29 mouse cellular contexts compared by ENCODE assay signal in genomic region chr17:29916968-29917367, GRCm38 (mm10). TPM values are rescaled to one million over a fixed set of nuclear protein-coding genes. Genes with fewer than 3 reads are reported as not detected.
A peak's percentile ranks its signal among the peaks of the same experiment; 100 is the strongest.
DNase-seq lines count a peak whose midpoint lies in the region; ATAC-seq and TF ChIP-seq lines count a peak whose summit lies in the region.
"Had no signal": no experiment of that assay in that cellular context is flagged by ENCODE, and none has a peak within 500 bp of the region (broad histone marks: within the 10 kb centered on the region; RNA-seq: fewer than 3 reads in every experiment).

No protein-coding gene starts in this region.

- no peak for ATAC-seq in lung, embryonic 14.5 days (ENCODE audit: insufficient read depth)
- ATAC-seq in stomach, postnatal 0 days (ENCODE audit: low FRiP score, low TSS enrichment), result peak; percentile 46; the same call in 1 of the 2 replicates
- ATAC-seq in monocyte, adult 5-6 weeks (replicated peaks; ENCODE audit: insufficient number of reproducible peaks, low FRiP score, low TSS enrichment, poor library complexity, severe bottlenecking), result no peak
- ATAC-seq: CD4-positive, CD25-positive, alpha-beta regulatory T cell, adult 4 months; forebrain, embryonic 13.5 days had no signal

- H3K4me3 ChIP-seq in lung, embryonic 14.5 days (ENCODE audit: low read depth, low read length), result no peak overlapping the region
- H3K4me3 ChIP-seq in stomach, postnatal 0 days (ENCODE audit: low read depth, low read length), result no peak overlapping the region
- H3K4me3 ChIP-seq: embryonic facial prominence, embryonic 13.5 days; forebrain, embryonic 13.5 days; heart, adult 2 months; hindbrain, embryonic 13.5 days; kidney, embryonic 15.5 days; megakaryocyte, embryonic 14.5 days; myocyte; neural tube, embryonic 13.5 days had no signal

- H3K9ac ChIP-seq in lung, embryonic 14.5 days, result no peak overlapping the region
- H3K9ac ChIP-seq in stomach, postnatal 0 days (ENCODE audit: low read length), result no peak overlapping the region
- H3K9ac ChIP-seq: embryonic facial prominence, embryonic 13.5 days; forebrain, embryonic 13.5 days; hindbrain, embryonic 13.5 days; kidney, embryonic 15.5 days; neural tube, embryonic 13.5 days had no signal

- H3K27me3 ChIP-seq in lung, embryonic 14.5 days (ENCODE audit: insufficient read depth, low read length), result no peaks in the 10 kb centered on the region
- no peaks in the 10 kb centered on the region for H3K27me3 ChIP-seq in stomach, postnatal 0 days (ENCODE audit: control insufficient read depth, insufficient read depth, low read length)
- H3K27me3 ChIP-seq: neural tube, embryonic 13.5 days had no signal

- peak; percentile 13 for DNase-seq in lung, embryonic 14.5 days
- DNase-seq in lung, postnatal 36 days, result no peak
- DNase-seq in forelimb bud, embryonic 11.5 days (ENCODE audit: low read depth, low spot score), result peak; percentile 66
- peak; percentile 27 for DNase-seq in large intestine, adult 2 months (ENCODE audit: low read depth, low spot score)
- peak; percentile 43 for DNase-seq in stomach, postnatal 0 days (ENCODE audit: low spot score)
- no peak for DNase-seq in thymus, postnatal 14 days
- DNase-seq in kidney, adult 9 months, result no peak
- DNase-seq: adrenal gland, postnatal 14 days; cerebellum, adult 2 months; cerebellum, postnatal 25 days; gastrocnemius, postnatal 36 days; heart, adult 2 months; kidney, postnatal 4 days; layer of hippocampus, adult 9-11 months; left cerebral cortex, postnatal 4 days; lung, adult 18-20 months; lung, postnatal 14 days; midbrain, embryonic 14.5 days; right cerebral cortex, adult 18-20 months had no signal

- H3K27ac ChIP-seq in lung, embryonic 14.5 days (ENCODE audit: low read depth), result no peak overlapping the region
- no peak overlapping the region for H3K27ac ChIP-seq in stomach, postnatal 0 days (replicated peaks)
- H3K27ac ChIP-seq: embryonic facial prominence, embryonic 13.5 days; forebrain, embryonic 13.5 days; heart, adult 2 months; hindbrain, embryonic 13.5 days; kidney, embryonic 15.5 days; neural tube, embryonic 13.5 days had no signal

- H3K4me1 ChIP-seq in lung, embryonic 14.5 days (ENCODE audit: insufficient read depth), result peaks cover 11% of the 10 kb centered on the region; the same call in 1 of the 2 replicates
- H3K4me1 ChIP-seq in stomach, postnatal 0 days (replicated peaks; ENCODE audit: control insufficient read depth, insufficient read depth), result no peaks in the 10 kb centered on the region

- no peaks in the 10 kb centered on the region for H3K9me3 ChIP-seq in lung, embryonic 14.5 days (ENCODE audit: low read depth, low read length)
- no peaks in the 10 kb centered on the region for H3K9me3 ChIP-seq in stomach, postnatal 0 days (ENCODE audit: control insufficient read depth, low read length)
- H3K9me3 ChIP-seq: embryonic facial prominence, embryonic 13.5 days; forebrain, embryonic 13.5 days; hindbrain, embryonic 13.5 days; kidney, embryonic 15.5 days; neural tube, embryonic 13.5 days had no signal

- no peaks in the 10 kb centered on the region for H3K36me3 ChIP-seq in lung, embryonic 14.5 days (ENCODE audit: insufficient read depth)
- no peaks in the 10 kb centered on the region for H3K36me3 ChIP-seq in stomach, postnatal 0 days (ENCODE audit: control insufficient read depth, insufficient read depth, low read length)
- H3K36me3 ChIP-seq: embryonic facial prominence, embryonic 13.5 days; hindbrain, embryonic 13.5 days; kidney, embryonic 15.5 days; neural tube, embryonic 13.5 days had no signal

- no peak overlapping the region for H3K4me2 ChIP-seq in lung, embryonic 14.5 days
- no peak overlapping the region for H3K4me2 ChIP-seq in stomach, postnatal 0 days (replicated peaks; ENCODE audit: low read depth)
- H3K4me2 ChIP-seq: embryonic facial prominence, embryonic 13.5 days; forebrain, embryonic 13.5 days; hindbrain, embryonic 13.5 days; kidney, embryonic 15.5 days; liver, embryonic 11.5 days; neural tube, embryonic 13.5 days had no signal

- no peak for TF ChIP-seq CTCF in lung, embryonic 14.5 days (IDR thresholded peaks at IDR 0.05; ENCODE audit: low read depth)
- peak; percentile 25; the same call in 1 of the 2 replicates for TF ChIP-seq CTCF in stomach, postnatal 0 days (IDR thresholded peaks at IDR 0.05; ENCODE audit: low read depth)

- 8% methylated on average over 3 of the region's 3 CpGs for WGBS in lung, embryonic 14.5 days
- 9% methylated on average over 3 of the region's 3 CpGs for WGBS in large intestine, adult 2 months
- WGBS in stomach, postnatal 0 days, result 20% methylated on average over 3 of the region's 3 CpGs

- TF ChIP-seq EP300 in stomach, postnatal 0 days (optimal IDR thresholded peaks at IDR 0.05), result no peak

RNA-seq across cellular contexts. Expression of gene Mdga1, which starts 52.9 kb away (rescaled TPM):
- 4.7 and 8.9 TPM in 2 replicates for polyA plus RNA-seq in lung, embryonic 14.5 days (2014; fragmentation: Nextera tagmentation; extraction: Ambion mirVana)
- polyA plus RNA-seq in large intestine, adult 2 months (2012; rRNA removed), result 1.2 and 1.4 TPM in 2 replicates
- 2.1 and 2.7 TPM in 2 replicates for polyA plus RNA-seq in stomach, postnatal 0 days (2015; fragmentation: Nextera tagmentation; extraction: Ambion mirVana)
- total RNA-seq in monocyte, adult 5-6 weeks (2017), result 1.6 to 5.2 TPM in 2 of 3 replicates, not detected in the other
- polyA plus RNA-seq: CD4-positive, CD25-positive, alpha-beta regulatory T cell, adult 4 months had no signal

Comparison
In these comparisons a context has a peak if more than half of its experiments do, and no peak if none do; other contexts are left out.
1. DNase-seq: peak in lung, embryonic 14.5 days (single experiment), forelimb bud, embryonic 11.5 days (single experiment), large intestine, adult 2 months (single experiment) and stomach, postnatal 0 days (single experiment); none in lung, postnatal 36 days (single experiment), thymus, postnatal 14 days (single experiment) and kidney, adult 9 months (single experiment).